Mouse (Mus musculus) cerebellum, adult 11 months (tissue): ENCODE measurements around the gene Haus6.
"Not testable (repeated sequence)": the region's sequence is repeated elsewhere in the genome, so short reads cannot be mapped to it uniquely, and the experiment has no call there.

Experiments
- DNase-seq: peaks from one replicate; pipeline ENCODE4 v3.0.0; 2022

Haus6 gene

DNA sequence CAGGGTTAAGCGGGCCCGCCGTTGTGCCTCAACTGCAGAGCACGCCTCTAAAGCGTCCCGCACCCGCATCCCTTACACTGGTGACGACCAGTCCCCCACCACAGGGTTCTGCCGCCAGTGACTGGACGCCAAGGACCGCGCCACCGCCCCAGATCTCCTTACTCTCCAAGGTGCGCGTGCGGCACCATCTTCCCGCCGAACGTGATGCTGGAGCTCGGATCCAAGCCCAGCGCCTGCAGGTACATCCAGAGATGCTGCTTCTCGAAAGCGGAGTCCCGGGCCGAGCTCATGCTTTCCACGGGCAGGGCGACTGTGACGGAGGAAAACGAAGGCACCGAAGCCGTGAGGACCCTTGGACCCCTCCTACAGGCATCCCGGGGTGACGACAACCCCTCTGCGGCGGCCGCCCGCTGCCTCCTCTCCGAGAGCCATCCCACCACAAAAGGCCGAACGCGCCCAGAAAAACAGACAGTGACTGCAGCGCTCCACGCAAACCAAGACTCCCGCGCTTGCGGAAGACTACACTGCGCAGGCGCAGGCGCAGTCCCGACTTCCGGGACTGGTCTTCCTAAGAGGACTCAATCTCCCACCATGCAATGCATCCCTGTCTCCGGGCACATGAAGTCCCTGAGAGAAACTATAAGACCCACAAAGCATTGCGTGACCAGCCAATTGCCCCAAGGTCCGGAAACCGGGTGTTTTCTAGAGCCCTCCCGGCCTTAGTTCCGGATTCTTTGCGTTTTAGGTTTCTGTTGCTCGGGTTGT, at the start of gene Haus6:
Haus6 (minus strand) TSS at position 532 of the 765 bp plus-strand sequence.
- DNase-seq: peak; percentile 91

GRCm38 (mm10) chr4:86657176-86657575, 45.3 kb upstream of the Haus6 start:
- no peak for DNase-seq

DNA sequence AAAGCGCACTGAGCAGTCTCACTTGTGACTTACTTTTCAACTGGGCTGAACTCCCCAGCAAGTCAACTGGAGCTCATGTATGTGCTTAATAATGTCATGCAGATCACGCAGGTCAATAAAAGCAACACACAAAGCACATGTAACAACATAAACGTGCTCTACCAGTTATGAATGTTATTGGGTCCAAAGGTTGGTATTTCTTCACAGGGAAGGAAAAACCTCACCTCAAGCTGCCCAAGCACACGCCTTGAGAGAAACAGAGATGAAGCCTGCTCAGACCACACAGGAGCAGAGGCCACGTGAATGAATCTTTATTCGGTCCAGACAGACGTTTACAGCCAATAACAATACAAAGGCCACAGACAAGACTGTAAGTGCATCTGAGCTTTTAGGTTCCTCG, 44.6 kb upstream of the Haus6 start:
- DNase-seq: not testable (repeated sequence)

DNA sequence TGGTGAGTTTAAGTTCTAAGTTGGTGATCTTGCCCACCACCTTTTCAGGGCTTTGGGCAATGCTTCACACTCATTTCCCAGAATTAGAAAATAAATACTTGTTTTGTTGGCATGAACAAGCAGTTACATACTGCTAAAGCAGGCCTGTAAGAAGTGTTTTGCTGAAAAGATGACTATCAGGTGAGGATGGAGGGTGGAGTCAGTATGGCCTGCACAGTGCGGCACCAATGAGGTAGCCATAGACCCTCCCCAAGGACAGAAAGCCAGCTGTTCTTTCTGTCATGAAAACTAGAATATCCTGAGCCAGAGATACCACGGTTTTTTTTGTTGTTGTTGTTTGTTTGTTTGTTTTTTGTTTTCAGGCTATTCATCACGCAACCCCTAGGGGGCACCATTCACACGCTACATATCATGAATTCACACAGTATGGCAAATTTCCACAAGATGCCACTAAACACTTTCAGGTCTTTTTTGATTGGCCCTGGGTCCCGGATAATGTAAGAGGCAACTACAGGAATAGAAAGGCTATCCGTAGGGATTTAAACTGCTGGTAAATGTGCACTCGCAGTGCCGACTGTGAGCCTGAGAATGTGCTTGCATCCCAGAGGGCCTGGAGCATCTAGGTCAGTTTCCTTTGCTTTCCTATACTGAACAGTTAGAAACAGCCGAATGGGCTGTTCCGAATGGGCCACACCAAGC, 40.0 kb upstream of the Haus6 start:
- DNase-seq: peak; percentile 29

- not testable (repeated sequence) for DNase-seq
These were observed 36.5 kb upstream of the Haus6 start for GRCm38 (mm10) chr4:86648394-86648793.

DNA sequence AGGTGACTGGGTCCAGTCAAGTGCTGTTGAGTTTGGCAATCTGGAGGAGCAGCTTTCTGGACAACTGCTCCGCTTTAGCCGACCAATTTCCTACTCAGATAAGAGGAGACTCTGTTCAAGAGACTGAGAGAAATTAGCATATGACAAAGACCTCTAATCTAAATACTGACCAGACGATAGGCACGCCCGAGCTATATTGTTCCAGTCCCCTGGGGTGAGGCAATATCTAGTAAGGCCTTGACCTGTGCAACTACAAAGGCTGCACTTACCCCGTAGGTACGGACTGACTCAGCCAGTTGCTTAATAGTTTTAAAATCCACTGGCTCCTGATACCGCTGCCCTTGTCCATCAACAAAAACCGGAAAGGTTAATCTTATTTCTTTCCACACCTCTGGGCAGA, 25.7 kb upstream of the Haus6 start:
- not testable (repeated sequence) for DNase-seq

- DNase-seq: peak; percentile 23
These were observed 23.0 kb upstream of the Haus6 start for GRCm38 (mm10) chr4:86634873-86635272.

- DNase-seq: not testable (repeated sequence)
These were observed 22.5 kb upstream of the Haus6 start for GRCm38 (mm10) chr4:86634312-86634711.

GRCm38 (mm10) chr4:86632556-86632955, 20.7 kb upstream of the Haus6 start:
- not testable (repeated sequence) for DNase-seq

DNA sequence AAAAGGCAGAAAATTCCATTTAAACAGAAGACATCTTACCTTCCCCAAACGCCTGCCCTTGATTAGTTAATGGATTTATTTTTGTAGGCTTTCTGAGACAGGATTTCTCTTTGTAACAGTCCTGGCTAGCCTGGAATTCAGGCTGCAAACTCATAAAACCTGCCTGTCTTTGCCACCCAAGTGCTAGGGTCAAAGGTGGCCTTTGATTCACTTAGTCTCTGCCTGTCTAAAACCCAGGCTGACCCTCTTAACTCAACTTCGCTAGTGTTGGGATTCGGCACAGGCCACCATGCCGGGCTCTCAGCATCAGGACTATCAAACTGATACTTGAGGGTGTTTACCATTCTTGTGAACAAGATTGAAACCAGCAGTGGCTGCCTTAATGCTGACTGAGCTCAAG, 20.0 kb upstream of the Haus6 start:
- no peak for DNase-seq

DNA sequence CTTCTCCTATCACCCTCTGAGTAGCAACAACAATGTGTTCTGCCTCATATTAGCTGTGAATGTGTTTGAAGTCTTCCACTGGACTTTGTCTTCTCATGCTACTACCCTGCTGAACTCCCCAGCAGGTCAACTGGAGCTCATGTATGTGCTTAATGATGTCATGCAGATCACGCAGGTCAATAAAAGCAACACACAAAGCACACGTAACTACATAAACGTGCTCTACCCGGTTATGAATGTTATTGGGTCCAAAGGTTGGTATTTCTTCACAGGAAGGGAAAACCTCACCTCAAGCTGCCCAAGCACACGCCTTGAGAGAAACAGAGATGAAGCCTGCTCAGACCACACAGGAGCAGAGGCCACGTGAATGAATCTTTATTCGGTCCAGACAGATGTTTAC, 14.6 kb upstream of the Haus6 start:
- DNase-seq: not testable (repeated sequence)

DNA sequence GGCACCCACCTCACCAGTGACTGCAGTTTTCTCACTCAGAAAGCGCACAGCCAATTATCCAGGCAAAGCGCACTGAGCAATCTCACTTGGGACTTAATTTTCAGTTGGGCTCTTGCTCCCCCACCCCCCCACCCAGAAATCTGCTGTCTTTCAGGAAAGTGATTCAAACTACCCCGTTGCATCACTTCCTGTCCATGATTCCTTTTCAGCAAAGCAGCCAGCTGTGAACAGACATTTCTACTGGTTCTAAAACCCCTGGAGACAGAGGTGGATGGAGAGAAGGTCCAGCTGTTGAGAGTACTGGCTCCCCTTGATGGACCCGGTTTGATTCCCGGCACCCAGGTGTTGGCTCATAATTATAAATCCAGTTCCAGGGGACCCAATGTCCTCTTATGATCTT, 13.6 kb upstream of the Haus6 start:
- DNase-seq: no peak

DNA sequence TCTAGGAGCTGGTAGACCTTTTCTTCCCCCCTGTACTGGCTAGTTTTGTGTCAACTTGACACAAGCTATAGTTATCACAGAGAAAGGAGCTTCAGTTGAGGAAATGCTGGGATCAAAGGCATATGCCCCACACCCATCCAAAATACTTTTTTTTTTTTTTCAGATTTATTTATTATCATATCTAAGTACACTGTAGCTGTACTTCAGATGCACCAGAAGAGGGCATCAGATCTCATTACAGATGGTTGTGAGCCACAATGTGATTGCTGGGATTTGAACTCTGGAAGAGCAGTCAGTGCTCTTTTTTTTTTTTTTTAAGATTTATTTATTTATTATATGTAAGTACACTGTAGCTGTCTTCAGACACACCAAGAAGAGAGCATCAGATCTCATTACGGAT, 10.7 kb upstream of the Haus6 start:
- not testable (repeated sequence) for DNase-seq

GRCm38 (mm10) chr4:86622116-86622515, 10.3 kb upstream of the Haus6 start:
- DNase-seq: no peak

DNA sequence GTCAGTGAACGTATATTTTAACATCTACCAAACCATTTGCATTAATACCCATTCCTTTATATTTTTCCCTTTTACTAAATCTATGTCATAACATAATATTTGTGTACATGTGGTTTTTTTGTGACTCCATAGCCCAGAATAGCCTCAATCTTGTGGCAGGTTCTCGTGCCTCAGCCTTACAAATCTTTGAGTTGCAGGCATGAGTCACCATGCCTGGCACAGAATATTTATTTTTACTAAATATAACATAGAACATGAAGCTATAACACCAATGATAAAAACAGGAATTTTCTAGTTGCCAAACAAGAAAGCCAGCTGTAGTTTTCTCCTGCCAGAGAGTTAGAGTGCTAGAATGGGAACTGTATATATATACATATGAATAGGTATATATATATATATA, 8.7 kb upstream of the Haus6 start:
- no peak for DNase-seq

DNA sequence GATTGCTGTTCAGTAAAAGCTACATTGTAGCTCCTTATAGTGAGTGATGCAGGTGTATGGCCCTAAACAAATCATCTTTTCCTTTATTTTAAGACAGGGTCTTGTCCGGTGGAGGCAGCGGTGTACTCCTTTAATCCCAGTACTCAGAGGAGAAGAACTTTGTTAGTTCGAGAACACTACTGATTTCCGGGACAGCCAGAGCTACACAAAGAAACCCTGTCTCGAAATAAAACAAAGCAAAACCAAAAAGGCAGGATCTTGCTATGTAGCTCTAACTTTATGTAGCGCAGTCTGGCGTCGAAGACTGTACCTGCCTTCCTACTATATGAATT, 400 bp upstream of the Haus6 start:
- no peak for DNase-seq

DNA sequence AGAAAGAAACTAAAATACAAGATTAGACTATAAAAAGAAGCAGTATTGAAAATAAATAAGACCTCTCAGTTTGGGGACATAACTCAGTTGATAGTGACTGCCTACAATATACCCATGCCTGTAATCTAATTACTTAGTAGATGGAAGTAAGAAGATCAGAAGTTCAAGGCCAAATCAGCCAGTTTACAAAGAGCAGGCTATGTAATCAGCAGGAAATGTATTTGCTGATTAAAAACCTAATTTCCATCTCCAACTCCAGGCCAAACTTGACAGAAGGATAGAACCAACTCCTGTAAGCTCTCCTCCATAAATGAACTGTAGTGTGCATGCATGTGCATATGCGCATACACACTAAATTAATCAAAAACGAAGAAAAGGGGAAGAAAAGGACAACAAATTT, 20.6 kb downstream of the Haus6 start:
- no peak for DNase-seq

DNA sequence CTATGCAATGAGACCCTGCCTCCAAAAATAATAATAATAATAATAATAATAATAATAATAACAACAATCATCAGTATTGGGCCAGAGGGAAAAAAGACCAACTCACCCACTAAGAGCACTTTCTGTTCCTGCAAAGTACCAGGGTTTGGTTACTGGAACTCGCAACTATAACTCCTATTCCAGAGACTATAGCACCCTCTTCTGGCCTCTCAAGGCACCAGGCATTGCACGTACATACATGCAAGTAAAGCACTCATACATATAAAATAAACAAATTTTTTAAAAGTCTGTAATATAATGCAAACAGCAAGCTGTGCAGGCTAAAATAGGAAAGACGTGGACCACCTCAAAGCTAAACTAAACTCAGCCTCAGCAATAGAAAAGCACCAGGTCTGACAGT, 23.6 kb downstream of the Haus6 start:
- DNase-seq: no peak

GRCm38 (mm10) chr4:86580591-86580990, 31.3 kb downstream of the Haus6 start:
- DNase-seq: no peak

DNA sequence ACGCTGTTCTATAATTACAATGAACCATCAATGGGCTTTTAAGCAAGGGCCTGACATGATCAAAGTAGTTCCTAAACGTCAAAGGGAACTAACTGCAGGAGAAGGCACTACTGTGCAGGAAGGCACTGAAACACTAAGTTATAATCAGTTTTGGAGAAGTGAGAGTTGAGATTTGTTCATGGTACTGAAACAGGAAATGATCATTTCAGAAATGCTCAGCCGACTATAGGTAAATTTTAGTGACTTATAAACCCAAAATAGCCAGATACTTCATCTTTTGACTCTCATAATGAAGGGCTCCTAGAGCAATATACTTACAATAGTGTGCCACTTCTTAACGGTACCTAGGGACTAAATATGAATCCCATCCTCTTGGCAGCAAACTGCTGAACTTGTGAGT, 31.8 kb downstream of the Haus6 start:
- DNase-seq: no peak

DNA sequence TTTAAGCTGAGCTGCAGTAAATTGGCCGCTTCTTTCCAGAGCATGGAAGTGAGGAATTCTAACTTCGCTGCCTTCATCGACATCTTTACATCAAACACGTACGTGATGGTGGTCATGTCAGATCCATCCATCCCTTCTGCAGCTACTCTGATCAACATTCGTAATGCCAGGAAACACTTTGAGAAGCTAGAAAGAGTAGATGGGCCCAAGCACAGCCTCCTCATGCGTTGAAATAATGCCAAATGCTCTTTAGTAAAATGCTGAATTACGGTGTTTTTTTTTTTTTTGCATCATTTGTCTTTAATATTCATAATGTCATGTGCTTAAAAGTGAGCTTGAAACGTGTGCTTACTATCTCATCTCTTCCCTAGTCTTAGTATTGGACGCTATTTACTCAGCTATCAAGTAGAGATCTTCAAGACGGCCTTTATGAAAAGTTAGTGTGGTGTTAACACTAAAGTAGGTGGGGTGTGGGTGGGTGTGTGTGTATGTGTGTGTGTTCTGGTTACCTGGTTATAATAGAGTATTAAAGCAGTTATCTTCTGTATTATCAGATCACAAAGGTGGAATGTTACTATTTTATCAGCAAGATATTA, 35.1 kb downstream of the Haus6 start:
- no peak for DNase-seq

- peak; percentile 25 for DNase-seq
These were observed 35.7 kb downstream of the Haus6 start for GRCm38 (mm10) chr4:86576120-86576541.

DNA sequence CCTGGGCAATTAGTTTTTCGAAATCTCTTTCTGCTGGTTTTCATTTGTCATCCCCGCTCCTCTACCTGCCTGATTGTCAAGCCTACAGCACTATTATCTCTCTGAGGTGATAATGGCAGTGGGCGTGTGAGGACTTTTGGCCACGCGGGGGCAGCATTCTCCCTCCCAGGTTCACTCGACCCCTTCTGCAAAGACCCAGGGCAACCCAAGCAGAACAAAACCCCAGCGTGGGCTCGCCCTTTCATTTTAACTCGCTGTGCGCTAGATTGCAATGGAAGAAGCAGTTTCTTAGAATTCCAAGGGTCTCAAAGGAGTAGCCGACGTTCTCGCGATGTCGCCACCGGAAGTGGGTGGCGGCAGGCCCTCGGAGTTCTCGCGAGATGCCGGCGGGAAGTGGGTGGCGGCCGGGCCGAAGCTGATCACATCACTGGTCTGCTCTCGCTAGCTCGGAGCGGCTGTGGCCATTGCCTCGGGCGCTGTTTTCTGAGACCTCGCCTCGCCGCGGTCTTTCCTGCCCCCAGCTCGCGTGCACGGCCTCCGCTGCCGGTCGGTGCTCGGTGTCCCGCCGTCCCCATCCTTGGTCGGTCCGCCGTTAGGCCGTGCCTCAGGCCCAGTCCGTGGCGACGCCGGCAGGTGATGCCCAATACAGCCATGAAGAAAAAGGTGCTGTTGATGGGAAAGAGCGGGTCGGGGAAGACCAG, 36.4 kb downstream of the Haus6 start, which contains the start of gene Rraga:
Rraga (plus strand) TSS at position 386 of the 701 bp plus-strand sequence.
- DNase-seq: peak; percentile 92

DNA sequence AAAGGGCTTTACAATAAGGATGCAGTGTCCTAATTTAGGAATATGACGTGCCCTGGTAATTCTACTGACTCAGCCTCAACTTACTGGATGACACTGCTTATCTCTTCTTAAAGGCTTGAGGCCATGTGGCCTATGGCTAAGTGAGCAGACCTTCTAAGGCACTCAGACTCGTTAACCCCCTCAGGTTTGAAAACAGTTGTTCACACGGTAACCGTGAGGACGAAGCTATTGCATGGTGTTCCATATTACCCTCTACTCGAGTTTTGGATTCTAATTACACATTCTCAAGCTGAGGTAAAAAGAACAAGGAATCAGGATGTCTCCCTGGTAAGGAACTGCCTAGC, 36.9 kb downstream of the Haus6 start:
- DNase-seq: no peak
